Mouse (Mus musculus): Measurements from ENCODE around the gene AW209491.

- TF ChIP-seq POLR2A (IDR thresholded peaks at IDR 0.05; ENCODE audit: insufficient read depth, low read length) (no peak), EP300 (IDR thresholded peaks at IDR 0.05; ENCODE audit: insufficient read depth, low read depth, low read length) (no peak), CTCF (IDR thresholded peaks at IDR 0.05; ENCODE audit: low read depth, low read length) (no peak)
Measured at GRCm38 (mm10) chr13:14612926-14613529, 16.9 kb upstream of the AW209491 start, which contains the start of the genes Mrpl32 and Psma2.

All from ES-Bruce4 (cell line).